Mouse (Mus musculus) right cerebral cortex, postnatal 10 days (tissue): ENCODE data around the gene Rab3a.

Experiments
- DNase-seq, 2 experiments: peaks; one replicate each; pipeline ENCODE4 v3.0.0; 2021; ENCODE audit warnings: low spot score in 2 of 2

Rab3a gene

DNA sequence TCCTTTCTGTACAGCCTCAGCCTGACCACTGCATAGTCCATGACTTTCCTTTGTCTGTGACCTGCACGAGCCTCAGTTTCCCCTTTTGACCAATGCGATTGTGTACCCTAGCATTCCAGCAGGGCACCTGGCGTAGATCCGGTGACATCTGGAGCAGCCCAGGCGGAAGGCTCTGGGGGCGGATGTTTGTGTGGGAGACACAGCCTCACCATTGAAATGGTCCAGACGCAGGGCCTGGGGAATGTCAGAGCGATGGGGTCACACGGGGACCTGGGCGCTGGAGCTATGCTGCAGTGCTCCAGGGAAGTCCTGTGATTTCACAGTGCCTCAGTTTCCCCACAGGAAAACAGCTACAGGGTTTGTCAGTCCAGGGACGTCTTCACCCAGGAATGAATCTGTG, 12.3 kb upstream of the Rab3a start:
- DNase-seq: no peak

DNA sequence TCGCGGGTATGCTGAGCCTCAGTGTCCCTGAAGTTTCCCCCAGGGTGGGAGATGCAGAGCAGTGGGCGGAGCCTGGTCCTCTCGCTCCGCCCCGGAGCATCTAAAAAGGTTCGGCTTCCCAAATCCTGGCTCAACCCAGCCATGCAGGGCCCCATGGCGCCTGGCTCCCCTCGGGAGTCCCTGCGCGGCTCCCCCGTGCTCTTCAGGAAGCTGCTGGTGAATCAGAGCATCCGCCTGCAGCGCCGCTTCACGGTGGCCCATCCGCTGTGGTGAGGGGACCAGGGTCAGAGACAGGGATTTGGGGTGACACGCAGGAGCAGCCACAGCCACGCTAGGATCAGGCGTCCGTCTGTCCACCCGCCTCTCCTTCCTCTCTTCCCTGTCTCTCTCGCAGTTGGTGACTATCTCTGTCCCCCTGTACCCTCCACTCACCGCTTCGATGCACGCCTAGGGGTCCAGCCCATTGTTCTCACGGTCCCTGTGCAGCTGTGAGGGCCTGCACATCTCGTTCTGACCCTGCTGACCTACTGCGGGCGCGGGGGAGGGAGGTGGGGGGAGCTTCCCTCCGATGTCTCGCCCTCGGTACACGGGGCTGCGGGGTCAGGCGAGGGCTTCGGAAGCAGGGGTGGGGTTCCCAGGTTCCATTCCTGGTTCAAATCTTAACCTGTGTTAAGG, 11.4 kb upstream of the Rab3a start:
- peak in 1 of 2 experiments; percentile 25 for DNase-seq

DNA sequence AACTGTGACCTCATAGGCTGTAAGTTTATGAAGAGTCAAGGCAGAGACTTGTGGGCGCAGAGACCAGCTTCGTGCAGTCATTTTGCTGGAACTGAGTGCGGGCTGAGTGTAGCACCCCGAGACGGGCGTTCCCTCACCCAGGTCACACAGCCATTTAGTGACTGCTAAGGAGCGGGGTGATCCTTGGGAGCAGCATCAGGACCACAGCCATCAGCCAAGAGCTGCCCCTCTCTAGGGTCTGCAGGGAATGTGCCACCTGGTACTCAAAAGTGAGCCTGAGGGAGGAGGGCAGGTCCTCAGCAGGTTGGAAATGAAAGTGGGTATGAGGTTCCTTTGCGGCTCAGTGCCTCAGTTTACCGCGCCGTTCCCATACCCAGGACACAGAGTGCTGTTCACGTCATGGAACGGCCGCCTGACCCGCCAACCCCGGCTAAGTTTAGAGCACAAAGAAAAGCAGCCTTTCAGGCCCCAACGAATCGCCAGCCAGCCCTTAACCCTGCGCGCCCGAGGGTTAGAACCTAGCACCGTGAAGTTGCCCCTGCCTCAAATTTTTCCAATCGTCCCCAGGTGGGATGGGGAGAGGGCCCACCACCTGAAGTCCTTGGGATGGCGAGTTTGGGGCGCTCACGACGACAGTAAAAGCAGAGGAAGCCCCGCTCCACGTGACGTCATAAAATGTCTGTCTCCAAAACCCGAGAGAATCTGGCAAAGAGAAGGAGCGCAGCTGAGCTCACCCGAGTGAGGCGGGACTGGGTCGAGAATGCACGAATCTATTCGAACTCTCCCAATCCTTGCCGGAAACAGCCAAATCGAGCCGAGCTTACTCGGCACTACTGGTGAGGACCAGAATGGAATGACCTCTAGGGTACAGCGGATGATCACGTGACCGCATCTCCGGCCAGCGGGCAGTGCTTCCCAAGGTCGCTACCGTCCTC, 10.6 kb upstream of the Rab3a start:
- peak; percentile 72 to 73 for DNase-seq

DNA sequence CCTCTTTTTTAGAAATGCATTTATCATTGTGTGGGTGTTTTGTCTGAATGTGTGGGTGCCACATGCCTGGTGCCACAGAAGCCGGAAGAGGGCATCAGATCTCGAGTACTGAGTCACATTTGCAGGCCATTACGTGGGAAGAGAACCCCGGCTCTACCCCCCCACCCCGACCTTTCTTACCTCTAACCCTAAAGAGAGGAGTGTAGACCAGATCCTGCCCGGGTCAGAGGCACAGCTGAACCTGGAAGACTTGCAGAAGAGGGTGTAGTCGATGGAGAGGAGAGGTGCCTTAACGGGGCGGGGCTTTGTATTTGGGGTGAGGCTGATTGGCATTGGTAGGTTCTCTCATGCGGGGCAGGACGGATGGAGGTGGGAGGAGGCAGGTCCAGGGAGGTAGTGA, 9.7 kb upstream of the Rab3a start:
- peak in 1 of 2 experiments; percentile 19 for DNase-seq

DNA sequence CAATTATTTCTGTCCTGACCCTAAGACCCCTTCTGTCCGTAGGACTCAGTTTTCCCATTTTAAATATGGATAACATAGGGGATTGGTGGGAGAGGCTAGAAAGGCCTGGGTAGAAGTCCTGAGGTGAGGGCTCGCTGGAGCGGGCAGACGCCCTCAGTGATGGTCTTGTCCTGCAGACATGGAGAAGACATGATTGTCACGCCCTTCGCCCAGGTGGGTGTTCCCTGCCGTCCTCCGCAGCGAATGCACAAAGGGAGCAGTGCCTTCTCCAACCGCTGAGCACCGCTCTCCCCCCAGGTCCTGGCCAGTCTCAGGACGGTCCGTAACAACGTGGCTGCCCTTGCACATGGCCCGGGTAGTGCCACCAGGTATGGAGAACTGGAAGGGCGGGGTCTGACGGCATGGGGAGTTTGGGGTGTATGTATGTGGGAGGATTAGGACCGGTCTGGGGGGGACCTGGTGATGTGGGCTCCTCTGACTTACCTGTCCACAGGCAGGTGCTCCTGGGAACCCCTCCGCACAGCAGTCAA, 8.7 kb upstream of the Rab3a start:
- peak in 1 of 2 experiments; percentile 17 for DNase-seq

DNA sequence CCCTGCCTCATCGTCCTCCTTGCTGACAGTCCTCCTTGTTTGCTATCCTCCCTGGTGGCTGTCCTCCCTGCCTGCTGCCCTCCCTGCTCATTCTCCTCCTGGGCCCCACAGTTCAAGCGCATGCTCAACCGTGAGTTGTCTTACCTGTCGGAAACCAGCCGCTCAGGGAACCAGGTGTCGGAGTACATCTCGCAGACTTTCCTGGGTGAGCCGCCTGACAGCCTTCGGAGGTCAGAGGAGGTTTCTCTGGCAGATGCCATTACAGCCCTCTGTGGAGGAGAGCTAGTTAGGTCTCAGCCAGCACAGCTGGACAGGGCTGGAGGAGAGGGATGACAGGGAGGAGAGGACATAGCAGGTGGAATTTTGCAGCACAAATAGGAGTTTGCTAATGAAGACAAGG, 7.8 kb upstream of the Rab3a start:
- DNase-seq: peak in 1 of 2 experiments; percentile 22

DNA sequence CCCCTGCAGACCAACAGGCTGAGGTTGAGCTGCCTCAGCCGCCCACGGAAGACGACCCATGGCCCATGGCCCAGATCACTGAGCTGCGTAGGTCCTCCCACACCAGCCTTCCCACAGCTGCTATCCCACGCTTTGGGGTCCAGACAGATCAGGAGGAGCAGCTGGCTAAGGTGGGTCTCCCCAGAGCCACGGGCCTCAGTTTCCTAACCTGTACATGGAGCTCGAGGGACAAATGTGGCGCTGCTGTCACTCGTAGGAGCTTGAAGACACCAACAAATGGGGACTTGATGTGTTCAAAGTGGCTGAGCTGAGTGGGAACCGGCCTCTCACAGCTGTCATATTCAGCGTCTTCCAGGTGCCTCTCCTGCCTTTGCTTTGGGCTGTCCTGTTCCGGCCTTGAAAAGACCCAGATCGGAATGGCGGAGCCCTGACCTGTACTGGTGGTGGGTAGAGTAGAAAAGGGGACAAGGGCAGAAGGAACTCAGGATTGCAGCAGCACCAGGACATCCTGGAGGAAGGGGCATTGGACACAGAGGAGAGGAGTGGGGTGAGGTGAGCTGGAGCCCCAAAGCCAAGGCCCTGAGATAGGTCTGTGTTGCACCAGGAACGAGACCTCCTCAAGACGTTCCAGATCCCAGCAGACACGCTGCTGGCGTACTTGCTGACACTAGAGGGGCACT, 7.1 kb upstream of the Rab3a start:
- DNase-seq: peak in 1 of 2 experiments; percentile 20

DNA sequence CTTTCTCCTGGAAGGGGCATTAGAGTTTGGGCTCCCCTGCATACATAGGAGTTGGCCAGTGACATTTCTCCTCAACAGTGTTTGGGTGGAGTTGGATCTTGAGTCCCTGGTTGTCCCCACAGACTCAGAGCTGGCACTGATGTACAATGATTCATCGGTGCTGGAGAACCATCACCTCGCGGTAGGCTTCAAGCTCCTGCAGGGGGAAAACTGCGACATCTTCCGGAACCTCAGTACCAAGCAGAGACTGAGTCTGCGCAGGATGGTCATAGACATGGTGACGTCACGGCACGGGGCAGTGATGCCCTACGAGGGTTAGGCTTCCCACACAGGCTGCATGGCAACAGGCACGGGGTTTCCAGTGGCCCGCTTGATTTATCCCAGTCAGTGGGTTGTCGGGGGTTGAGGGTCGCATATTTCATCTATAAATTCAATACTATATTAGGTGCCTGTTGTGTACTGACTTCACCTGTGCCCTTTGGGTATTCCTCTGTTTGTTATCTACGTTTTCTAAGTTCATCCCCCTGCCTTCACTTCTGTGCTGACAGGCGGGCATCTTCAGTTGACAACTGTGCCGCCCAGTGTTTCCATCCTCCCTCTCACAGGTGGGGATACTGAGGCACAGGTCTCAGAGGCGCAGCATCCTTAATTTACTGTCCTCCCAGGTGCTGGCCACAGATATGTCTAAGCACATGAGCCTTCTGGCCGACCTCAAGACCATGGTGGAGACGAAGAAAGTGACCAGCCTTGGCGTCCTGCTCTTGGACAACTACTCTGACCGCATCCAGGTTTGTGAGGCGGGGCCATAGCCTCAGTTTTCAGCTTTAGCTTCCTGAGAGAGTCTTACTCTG, 6.0 kb upstream of the Rab3a start:
- DNase-seq: peak in 1 of 2 experiments; percentile 18

DNA sequence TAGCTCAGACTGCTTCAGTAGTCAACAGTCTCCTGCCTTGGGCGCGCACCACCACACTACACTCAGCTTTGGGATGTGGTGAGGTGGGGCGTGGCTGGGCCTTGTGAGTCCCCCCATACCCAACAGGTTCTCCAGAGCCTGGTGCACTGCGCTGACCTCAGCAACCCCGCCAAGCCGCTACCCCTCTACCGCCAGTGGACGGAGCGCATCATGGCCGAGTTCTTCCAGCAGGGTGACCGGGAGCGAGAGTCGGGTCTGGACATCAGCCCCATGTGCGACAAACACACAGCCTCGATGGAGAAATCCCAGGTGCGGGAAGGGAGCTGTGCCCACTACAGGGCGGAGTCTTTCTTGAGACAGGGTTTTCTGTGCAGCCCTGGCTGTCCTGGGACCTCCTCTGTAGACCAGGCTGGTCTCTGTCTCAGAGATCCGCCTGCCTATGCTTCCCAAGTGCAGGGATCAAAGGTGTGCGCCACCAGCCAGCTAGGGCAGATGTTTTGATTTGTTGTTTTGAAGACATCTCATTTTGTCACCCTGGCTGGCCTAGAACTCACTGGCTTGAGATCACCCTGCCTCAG, 5.3 kb upstream of the Rab3a start:
- DNase-seq: peak in 1 of 2 experiments; percentile 30

DNA sequence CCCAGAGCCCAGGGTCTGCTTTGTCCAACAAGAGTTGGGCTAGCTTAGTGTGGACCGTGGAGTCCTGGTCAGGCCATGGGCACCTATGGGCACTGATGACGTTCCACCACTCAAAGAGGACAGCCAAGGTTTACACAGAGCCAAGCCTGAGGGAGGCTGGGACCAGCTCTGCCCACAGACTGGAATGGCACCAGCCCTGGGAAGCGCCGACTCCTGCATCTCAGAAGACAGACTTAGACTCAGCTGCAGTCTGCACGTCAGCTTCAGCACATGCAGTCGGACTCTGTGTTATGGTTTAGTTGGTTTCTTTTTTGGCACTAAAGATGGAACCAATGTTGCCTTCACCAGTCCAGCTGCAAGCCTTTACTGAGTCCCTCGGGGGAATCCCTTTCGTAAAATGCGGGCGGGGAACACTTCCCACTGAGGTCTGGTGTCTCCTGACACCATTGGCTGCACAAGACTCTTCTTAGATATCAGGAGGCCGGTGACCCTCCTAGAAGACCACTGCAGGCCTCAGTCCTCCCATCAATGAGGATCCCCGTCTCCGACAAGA, 4.3 kb upstream of the Rab3a start:
- DNase-seq: peak; percentile 28 to 47

DNA sequence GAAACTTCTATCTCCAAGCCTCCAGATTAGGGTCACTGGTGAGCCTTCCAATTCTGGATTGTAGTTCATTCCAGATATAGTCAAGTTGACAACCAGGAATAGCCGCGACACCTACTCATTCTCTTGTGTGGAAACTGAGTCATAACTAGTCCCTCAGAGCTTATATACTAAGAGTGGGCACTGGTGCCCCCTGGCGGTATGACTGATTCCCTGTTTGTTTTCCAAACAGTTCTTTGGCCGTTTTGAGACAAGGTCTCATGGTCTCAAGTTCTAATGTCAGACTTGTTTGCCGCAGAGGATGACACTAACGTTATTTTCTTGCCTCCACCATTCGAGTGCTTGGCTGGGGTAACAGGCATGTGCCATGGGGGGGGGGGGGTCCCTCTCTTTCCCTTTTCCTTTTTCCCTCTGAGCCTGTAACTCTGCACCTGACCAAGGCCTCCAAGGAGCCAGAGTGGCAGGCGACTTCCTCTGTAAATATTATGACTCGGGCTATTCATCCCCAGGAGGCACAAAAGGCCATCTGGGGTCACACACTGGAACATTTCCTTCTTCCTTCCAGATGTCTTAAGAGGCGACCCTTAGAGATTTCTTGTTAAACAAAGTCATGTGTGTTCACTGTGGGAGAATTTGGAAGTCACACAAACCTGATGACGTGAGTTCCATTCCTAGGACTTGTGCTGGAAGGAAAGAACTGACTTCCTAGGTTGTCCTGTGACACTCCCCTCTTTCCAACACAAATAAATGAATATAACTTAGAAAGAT, 2.3 kb upstream of the Rab3a start:
- peak; percentile 69 to 81 for DNase-seq

DNA sequence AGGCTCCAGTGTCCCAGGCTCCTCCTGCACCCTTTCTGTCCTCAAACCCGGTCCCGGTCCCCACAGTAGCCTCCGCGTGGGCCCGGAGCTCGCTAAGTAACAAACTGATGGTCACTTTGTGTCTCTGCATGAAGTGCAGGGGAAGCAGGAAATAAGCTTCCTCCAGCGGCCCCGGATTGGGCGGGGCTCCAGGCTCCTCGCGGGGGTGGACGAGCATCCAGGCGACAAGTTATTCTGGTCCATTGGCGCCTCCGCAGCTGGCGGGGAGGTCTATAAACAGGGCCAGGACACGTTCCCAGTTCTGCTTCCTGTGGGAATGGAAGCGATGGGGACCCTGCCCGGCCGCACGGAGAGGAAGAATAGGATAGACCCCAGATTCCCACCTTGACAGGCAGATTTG, 1.3 kb upstream of the Rab3a start:
- DNase-seq: peak; percentile 89

DNA sequence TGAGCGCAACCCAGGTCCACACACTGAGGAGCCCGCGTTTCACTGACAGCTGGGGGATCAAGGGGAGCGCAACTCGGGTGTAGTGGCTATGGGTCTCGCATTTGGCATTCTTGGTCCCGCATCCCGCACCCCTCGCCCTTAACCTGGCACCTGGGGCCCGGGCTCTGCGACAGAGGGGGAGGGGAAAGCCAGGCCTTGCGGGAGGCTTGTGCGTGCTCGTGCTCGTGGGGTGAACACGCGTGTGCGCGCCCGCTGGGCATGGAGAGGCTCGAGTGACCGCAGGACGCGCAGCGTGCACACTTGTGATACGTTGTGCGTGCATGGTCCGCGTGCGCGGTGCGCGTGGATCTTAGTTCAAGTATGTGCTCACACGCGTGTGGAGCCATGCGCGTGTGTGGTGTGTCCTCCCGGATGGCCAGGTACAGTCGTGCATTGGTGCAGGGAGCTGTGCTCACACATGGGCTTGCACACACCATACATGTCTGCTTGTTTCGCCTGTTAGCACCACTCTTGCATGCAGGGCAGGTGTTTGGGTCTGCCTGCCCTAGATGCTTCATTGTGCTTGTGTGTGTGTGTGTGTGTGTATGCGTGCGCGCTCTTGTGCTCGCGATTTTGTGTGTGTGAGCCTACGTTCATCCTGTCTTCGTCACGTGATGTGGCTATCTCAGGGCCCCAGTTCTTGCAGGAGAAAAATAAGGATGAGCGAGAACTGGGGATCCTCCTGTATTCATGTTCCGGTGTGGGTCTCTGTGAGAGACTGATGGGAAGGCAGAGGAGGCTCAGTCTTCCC, 587 bp downstream of the Rab3a start:
- DNase-seq: peak; percentile 90

DNA sequence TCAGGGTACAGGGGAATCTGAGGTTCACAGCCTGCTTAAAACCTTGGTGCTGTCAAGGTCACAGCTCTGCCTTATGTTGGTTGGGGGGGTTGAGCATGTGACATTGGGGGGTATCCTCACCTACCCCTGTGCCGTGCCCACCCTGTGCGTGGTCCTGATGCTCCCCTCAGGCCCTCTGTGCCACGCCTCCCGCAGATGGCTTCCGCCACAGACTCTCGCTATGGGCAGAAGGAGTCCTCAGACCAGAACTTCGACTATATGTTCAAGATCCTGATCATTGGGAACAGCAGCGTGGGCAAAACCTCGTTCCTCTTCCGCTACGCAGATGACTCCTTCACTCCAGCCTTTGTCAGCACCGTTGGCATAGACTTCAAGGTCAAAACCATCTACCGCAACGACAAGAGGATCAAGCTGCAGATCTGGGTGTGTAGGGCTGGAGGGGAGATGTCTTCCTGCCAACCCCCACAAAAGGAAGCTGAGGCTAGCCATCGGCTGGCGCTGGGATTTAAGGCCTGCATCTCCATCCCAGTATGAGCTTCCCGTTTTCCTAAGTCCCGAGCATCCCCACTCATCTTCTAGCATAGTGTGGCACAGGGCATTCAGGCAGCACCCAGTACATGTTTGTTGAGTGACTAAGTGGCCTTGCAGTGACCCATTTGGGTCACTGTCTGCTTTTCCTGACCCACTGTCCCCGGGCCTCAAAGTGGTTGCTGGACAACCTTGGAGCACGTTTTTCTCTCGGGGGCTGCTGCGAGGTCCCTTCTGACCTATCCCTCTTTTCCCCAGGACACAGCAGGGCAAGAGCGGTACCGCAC, 1.4 kb downstream of the Rab3a start:
- peak; percentile 44 to 50 for DNase-seq

DNA sequence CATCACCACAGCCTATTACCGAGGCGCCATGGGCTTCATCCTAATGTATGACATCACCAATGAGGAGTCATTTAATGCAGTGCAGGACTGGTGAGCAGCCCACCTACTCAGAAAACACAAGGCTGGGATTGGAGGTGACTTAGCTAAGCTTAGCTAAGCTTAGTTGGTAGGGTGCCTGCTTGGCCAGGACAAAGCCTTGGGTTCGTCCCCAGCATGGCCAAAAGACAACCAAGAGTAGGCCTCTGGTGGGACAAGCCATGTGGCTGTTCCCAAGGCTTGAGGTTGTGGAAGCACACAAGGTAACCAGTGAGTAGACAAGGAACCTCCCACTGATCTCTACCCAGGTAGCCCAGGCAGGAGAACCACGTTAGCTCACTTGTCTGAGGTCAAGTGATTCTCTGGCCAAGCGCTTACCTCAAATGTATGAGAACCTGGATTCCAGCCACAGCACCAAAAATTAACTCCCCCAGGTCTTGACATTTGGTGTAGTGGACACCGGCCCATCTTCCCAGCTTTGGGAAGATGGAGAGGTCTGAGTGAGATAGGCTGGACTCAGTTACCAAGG, 2.1 kb downstream of the Rab3a start:
- peak in 1 of 2 experiments; percentile 31 for DNase-seq

DNA sequence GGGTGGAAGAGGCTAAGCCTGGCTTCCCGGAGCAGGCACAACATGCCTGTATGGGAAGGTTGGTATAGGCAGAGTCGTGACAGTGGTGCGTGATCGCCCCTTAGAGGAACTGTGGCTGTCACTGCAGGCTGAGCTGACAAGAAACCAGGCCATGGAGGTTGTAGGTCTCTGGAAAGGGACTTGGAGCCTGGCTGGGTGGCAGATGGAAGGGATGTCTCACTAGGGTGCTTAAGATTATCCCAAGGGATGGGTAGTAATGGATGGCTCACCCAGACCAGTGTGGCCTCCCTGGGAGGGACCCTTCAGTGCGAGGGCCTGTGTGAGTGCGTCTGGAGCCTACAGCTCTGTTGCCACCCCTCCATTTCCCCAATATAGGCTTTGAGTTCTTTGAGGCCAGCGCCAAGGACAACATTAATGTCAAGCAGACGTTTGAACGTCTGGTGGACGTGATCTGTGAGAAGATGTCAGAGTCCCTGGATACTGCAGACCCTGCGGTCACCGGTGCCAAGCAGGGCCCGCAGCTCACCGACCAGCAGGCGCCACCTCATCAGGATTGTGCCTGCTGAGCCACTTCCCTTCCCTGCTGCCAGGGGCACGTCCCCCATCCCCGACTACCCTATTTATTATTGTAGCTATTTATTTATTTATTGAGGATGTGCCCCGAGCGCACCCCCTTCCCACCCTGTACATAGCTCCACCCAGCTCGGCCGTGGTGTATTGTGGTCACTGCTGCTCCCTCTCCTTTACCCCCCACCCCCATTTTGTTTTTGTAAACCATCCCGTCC, 3.2 kb downstream of the Rab3a start:
- DNase-seq: peak; percentile 64 to 70

DNA sequence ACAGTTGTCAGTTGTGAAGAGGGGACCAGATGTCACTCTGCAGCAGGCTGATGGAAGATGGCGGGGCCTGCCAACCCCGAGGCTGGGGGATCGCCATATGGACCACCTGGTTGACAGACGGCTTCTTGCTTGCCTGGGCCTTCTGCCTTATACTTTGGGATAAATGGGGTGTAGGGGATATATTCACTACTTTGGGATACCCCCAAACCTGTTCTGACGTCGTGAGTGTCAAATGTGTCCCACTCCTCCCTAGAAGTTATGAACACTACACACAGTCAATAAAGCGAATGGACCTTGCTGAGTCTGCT, 3.8 kb downstream of the Rab3a start:
- DNase-seq: peak; percentile 49 to 56
